Mouse (Mus musculus): ENCODE measurements around the gene Klf16.

Gene Klf16

GRCm38 (mm10) chr10:80577195-80578130 lies at the start of gene Klf16:
Gene Klf16, minus strand, starts transcription at chr10:80577321.
- in situ Hi-C loops (cut with MboI, MseI), result loop anchor here (5.0 kb wide), 1 partner anchor 100 kb away; the partner anchor contains the start of gene Mknk2

DNA sequence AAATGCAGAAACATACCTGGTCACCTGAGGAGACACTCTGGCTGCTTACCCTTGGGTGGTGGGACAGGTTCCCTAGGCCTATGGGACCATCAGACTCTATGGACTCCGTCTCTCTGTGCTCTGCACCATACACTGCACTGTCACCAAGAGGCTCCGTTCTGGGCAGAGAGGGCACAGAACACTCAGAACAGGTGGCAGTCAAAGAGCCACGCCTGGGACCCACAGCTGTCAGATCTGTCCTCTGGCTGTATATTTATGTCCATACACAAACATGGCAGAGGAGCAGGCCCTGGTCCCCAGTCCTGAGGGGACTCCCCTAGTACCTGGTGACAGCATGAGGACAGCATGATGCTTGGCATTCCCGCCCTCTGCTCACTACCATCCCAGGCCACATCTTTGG lies 48.6 kb upstream of the Klf16 start:
- in situ Hi-C loops (cut with MboI, MseI), result no loop called here

- in situ Hi-C loops (cut with MboI, MseI), result no loop called here
Observed at GRCm38 (mm10) chr10:80623457-80624191, 46.5 kb upstream of the Klf16 start.

- in situ Hi-C loops (cut with MboI, MseI), result no loop called here
Observed at GRCm38 (mm10) chr10:80622661-80623456, 45.7 kb upstream of the Klf16 start, which contains the start of gene Csnk1g2. Gene Csnk1g2, plus strand, starts transcription at chr10:80622838.

DNA sequence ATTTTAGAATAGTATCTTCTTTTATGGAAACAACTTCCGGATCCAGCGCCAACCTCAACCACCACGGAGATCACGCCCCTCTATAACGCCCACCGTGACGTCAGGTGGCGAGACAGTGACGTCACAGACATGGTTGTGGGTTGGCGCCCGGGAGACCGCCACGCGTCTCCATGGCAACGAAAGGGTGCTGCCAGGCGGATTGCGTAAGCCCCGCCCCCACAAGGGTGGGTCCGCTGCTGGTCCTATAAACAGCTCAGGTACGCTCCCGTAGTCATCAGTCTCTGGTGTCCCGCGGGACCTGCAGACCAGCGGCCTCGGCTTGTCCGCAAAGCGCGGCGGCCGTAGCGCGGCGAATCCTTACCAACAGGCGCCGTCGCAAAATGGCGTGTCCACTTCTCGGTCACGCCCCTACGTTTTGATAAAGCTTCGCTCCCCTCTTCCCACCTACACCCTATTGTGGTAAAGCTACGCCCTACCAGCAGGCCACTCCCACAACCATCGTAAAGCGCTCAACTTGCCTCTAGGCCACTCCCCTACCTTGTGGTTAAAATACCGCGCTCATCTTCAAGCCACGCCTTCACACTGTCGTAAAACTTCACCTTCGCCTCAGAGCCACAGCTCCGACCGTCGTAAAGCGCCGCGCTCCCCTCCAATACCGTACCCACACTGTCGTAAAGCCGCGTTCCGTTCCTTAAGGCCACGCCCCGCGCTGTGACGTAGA lies 45.0 kb upstream of the Klf16 start:
- in situ Hi-C loops (cut with MboI, MseI), result no loop called here

GRCm38 (mm10) chr10:80621690-80621939 lies 44.5 kb upstream of the Klf16 start:
- in situ Hi-C loops (cut with MboI, MseI), result no loop called here

DNA sequence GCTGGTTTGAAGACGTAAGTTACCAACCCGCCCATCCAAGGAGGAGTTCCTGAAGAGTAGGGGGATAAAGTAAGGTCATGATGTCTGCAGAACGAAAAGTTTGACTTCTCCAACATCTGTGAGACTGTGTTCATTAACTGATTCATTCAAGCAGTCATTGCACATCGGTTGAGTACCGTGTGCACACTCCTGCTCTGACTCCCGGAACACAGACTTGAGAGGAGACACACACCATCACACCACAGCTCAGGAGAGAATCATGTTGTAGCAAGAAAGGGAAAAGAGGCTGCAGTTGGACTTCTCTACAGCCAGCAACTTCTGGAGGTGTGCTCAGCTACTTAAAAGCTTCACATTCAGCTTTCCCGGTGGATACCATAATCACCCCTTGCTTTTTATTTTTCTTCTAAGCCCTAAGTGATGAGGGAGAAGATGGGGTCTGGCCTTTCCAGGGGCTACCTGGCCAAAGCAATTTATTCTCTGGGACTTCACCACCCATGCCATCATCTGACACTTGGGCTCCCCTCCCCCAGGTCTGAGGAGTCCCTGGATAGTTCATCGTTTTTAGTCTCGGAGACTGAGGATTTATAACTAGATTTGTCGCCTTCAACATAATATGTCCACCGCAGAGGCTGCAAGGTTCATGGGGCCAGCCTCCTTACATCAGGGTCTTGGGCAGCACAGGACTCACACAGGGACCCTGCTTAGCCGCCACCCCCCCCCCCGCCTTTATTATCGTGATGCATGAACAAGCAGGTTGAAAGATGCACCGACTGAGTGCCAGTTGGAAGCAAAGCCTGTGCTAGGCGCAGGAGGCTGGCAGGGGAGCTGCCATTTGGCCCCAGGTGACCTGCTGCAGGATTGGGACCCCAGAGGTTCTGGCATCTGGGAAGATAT lies 43.9 kb upstream of the Klf16 start:
- in situ Hi-C loops (cut with MboI, MseI), result no loop called here

- in situ Hi-C loops (cut with MboI, MseI), result no loop called here
Observed at GRCm38 (mm10) chr10:80620365-80620764, 43.2 kb upstream of the Klf16 start.

GRCm38 (mm10) chr10:80619465-80620244 lies 42.5 kb upstream of the Klf16 start:
- in situ Hi-C loops (cut with MboI, MseI), result no loop called here

DNA sequence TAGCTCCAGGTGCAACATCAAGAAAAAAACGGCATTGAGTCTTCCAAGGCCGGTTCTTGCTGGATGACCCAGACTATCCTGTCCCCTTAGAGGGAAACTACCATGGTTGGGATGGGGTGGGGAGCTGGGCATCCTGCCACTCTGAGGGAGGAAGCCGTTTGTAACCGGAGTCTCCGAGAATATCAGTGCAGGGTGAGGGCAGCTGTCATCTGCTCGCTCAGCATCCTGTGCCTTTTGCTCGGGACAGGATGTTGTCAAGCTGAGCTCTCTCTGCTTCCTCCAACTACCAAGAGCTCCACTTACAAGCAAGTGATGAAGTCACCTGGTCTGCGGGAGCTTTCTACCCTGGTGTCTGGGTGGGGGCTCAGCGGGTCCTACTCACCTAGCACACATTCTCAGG lies 41.1 kb upstream of the Klf16 start:
- in situ Hi-C loops (cut with MboI, MseI), result no loop called here

DNA sequence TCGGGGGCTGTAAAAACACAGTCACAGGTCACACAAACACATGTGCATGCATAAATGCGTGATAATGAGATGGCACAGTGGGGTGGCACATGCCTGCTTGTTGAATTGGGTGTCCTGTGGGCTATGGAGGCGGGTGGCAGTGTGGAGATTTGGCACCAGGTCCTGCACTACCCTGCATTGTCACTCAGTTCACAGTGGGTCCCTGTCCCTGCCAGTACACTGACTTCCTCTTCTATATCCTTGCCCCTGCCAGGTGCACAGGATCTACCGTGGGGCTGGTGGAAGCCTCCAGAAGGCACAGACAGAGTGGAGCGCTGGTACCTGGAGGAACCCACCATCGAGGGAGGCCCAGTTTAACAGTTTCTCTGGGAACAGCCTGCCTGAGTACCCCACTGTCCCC lies 37.2 kb upstream of the Klf16 start:
- in situ Hi-C loops (cut with MboI, MseI), result no loop called here

DNA sequence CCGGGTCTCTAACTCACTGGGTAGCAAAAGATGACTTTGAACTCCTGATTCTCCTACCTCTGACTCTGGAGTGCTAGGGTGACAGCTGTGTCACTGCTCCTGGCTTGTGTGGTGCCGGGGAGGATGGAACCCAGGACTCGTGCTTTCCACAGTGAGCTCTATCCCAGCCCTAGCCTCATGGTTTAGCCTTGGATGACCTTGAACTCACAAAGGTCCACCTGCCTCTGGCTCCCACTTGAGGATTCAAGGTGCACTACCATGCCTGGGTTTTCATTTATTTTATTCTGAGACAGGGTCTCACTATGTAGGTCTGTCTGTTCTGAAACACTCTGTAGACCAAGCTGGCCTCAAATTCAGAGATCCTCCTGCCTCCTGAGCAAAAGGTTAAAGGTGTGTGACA lies 36.7 kb upstream of the Klf16 start:
- in situ Hi-C loops (cut with MboI, MseI), result no loop called here

DNA sequence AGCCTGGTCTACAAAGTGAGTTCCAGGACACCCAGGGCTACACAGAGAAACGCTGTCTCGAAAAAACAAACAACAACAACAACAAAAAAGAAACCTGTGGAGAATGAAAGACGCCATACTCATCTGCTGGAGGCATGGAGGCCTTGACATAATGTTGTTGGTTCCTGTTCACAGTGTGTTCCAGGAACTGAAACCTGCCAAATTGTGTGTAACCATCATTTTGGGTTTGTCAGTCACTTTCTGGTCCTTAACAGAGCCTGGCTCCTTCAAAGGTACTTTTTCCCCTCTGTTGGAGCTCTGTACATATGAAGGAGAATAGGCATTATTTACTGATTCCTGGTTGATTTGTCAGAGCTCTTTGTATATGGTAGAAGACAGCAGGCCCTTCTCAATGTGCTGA lies 34.8 kb upstream of the Klf16 start:
- in situ Hi-C loops (cut with MboI, MseI), result no loop called here

GRCm38 (mm10) chr10:80611024-80611423 lies 33.9 kb upstream of the Klf16 start:
- in situ Hi-C loops (cut with MboI, MseI), result no loop called here

DNA sequence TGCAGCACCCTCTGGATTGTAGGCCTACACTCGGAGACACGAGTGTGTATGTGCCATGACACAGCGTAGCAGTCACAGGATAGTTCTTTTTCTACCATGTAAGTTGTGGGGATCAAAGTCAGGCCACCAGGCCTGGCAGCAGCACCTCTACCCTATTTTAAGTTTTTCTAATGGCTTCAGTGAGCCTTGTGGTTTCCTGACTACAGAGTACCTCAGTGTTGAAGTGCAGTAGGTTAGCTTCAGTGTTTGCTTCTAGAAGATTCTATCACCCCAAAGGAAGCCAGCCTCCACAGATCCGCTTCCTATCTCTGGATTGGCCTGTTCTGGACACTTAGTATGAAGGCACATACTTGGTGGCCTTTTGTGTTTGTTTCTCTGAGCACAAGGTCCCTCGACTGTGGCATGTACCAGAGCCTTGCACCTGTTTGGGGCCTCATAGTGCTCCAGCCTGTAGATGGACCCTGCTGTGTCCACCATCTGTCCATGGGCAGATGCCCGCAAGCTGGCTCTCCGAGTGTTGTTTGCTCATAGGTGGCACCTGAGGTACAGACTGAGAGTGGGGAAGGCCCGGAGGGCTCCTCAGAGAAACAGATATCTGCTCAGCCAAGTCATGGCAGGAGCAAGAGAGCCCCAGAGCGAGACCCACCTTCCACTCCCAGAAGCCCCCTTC lies 33.1 kb upstream of the Klf16 start:
- in situ Hi-C loops (cut with MboI, MseI), result no loop called here

DNA sequence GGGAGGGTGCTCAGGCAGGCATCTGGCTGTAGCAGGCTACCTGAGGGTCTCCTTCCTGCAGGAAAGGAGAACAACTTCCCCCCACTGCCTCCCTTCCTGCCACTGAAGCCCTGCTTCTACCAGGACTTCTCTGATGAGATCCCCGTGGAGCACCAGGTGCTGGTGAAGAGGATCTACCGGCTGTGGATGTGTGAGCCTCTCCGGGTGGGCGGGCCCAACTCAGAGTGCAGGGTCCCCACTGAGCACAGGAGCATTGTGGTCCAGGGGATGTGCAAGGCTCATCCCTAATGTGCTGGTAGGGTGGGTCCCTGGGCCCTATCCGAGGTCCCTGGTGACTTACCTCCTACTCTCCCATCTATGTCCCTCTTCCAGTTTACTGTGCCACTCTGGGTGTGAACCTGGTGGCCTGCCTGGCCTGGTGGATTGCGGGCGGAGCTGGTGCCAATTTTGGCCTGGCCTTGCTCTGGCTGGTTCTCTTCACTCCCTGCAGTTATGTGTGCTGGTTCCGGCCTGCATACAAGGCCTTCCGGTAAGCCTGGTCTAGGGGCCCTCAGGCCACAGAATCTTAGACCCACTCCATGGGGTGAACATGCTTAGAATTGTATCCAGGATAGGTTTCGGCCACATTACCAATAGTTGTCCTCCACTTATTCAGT lies 32.3 kb upstream of the Klf16 start:
- in situ Hi-C loops (cut with MboI, MseI), result loop anchor here (10.0 kb wide), 1 partner anchor 535 kb away; no protein-coding TSS in a partner anchor

DNA sequence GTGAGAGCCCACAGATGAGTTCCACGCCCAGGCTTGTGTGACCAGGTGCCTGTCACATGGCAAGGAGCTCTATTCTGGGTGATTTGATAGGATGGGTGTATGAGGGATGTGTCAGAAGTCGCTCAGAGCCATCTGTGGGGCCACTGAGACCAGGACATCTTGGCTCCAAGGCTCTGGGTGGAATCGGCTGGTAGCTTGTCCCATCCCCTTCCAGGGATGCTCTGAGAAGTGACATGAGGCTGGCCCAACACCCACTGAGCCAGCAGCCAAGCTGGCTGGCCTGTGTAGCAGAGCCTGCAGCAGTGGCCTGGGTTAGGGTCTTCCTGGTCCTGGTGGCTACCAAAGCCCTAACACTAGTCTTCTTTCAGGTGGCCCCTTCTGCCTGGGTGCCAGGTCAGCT lies 31.3 kb upstream of the Klf16 start:
- in situ Hi-C loops (cut with MboI, MseI), result loop anchor here (10.0 kb wide), 1 partner anchor 536 kb away; no protein-coding TSS in a partner anchor

DNA sequence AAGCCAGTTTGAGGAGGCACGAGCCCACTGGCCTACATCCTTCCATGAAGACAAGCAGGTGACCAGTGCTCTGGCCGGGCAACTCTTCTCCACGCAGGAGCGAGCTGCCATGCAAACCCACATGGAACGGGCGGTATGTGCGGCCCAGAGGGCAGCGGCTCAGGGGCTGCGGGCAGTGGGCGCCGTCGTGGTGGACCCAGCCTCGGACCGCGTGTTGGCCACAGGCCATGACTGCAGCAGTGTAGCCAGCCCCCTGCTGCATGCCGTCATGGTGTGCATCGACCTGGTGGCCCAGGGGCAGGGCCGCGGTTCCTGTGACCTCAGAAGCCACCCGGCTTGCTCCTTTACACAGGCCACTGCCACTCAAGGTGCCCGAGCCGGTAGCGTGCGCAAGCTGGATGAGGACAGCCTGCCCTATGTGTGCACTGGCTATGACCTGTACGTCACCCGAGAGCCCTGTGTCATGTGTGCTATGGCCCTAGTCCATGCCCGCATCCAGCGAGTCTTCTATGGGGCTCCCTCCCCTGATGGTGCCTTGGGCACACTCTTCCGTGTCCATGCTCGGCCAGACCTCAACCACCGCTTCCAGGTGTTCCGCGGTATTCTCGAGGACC lies 29.7 kb upstream of the Klf16 start:
- in situ Hi-C loops (cut with MboI, MseI), result loop anchor here (10.0 kb wide), 1 partner anchor 538 kb away; no protein-coding TSS in a partner anchor

Measured in T-helper 1 cell (primary cell).